Mouse (Mus musculus) CD4-positive, CD25-positive, alpha-beta regulatory T cell, adult 4 months (primary cell): ENCODE data around the gene Nccrp1. TPM values are rescaled to one million over a fixed set of nuclear protein-coding genes. Genes with fewer than 3 reads are reported as not detected.
"Not testable (repeated sequence)": the region's sequence is repeated elsewhere in the genome, so short reads cannot be mapped to it uniquely, and the experiment has no call there.

Source experiments
- ATAC-seq: one replicate; pipeline ENCODE4 v1.8.0; 2017
- polyA plus RNA-seq, 2 experiments: library from polyadenylated mRNA; unstranded; fragments of 100-300 nt; shearing (Covaris generic); gene quantifications; one replicate each; pipeline ENCODE4 v1.2.1; 2017

Gene Nccrp1
- polyA plus RNA-seq, 2 experiments from 2014 or later = not detected

GRCm38 (mm10) chr7:28510405-28510974 lies 36.6 kb downstream of the Nccrp1 start, which contains the start of gene Ifnl2:
Gene Ifnl2, minus strand, starts transcription at chr7:28510455.
- ATAC-seq = not testable (repeated sequence)

DNA sequence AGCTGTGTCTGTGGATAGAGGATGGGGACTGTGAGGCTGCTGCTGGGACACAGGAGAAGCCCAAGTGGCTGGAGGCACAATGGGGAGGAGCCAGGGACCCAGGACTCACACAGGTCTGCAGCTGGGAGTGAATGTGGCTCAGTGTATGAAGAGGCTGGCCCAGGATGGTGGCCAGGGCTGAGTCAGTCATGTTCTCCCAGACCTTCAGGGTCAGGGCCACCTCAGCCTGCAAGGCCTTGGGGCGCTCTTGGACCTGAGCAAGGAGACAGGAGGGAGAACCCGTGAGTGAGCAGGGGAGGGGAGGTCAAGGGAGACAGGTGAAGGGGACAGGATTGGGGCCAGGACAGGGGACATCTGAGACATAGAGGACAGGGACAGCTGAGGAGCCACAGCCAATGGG lies 37.9 kb downstream of the Nccrp1 start:
- ATAC-seq = not testable (repeated sequence)

GRCm38 (mm10) chr7:28505585-28505984 lies 41.5 kb downstream of the Nccrp1 start:
- ATAC-seq = no peak

- no peak for ATAC-seq
Observed at GRCm38 (mm10) chr7:28495426-28495825, 51.6 kb downstream of the Nccrp1 start.

Other genes starting within 250 kb of the Nccrp1 start
- not detected for gene Dll3, start 245.0 kb downstream of the Nccrp1 start, polyA plus RNA-seq
- gene Timm50, start 235.2 kb downstream of the Nccrp1 start, polyA plus RNA-seq = 10 to 100 TPM; 35.3 to 36.3 TPM
- 100 to 1,000 TPM; 121 to 229 TPM for gene Supt5, start 208.5 kb downstream of the Nccrp1 start, polyA plus RNA-seq
- gene Rps16, start 196.6 kb downstream of the Nccrp1 start, polyA plus RNA-seq = 1,000 to 10,000 TPM; 1,259 to 1,457 TPM
- 100 to 1,000 TPM in 1 of 2 experiments, 10 to 100 TPM in 1; 65.5 to 110 TPM for gene Plekhg2, start 174.7 kb downstream of the Nccrp1 start, polyA plus RNA-seq
- gene Zfp36, start 167.0 kb downstream of the Nccrp1 start, polyA plus RNA-seq = 100 to 1,000 TPM; 156 to 341 TPM
- gene Med29, start 154.5 kb downstream of the Nccrp1 start, polyA plus RNA-seq = 10 to 100 TPM; 25.8 to 27.5 TPM
- 10 to 100 TPM; 55.6 to 71.0 TPM for gene Paf1, start 154.3 kb downstream of the Nccrp1 start, polyA plus RNA-seq
- 100 to 1,000 TPM; 406 to 454 TPM for gene Gmfg, start 109.8 kb downstream of the Nccrp1 start, polyA plus RNA-seq
- gene Lrfn1, start 95.3 kb downstream of the Nccrp1 start, polyA plus RNA-seq = not detected
- not detected for gene Ifnl2, start 36.8 kb downstream of the Nccrp1 start, polyA plus RNA-seq
- gene Ifnl3, start 24.4 kb downstream of the Nccrp1 start, polyA plus RNA-seq = not detected
- not detected for gene Sycn, start 6.4 kb downstream of the Nccrp1 start, polyA plus RNA-seq
- 1 to 10 TPM; 7.4 to 7.5 TPM for gene Samd4b, start 50.9 kb upstream of the Nccrp1 start, polyA plus RNA-seq
- 1 to 10 TPM; 1.9 to 2.1 TPM for gene Pak4, start 50.9 kb upstream of the Nccrp1 start, polyA plus RNA-seq
- gene Acp7, start 84.1 kb upstream of the Nccrp1 start, polyA plus RNA-seq = not detected
- 1 to 10 TPM; 1.6 to 2.2 TPM for gene Fbxo27, start 145.6 kb upstream of the Nccrp1 start, polyA plus RNA-seq
- gene Fbxo17, start 169.6 kb upstream of the Nccrp1 start, polyA plus RNA-seq = 10 to 100 TPM in 1 of 2 experiments, 1 to 10 TPM in 1; 9.8 to 15.6 TPM
- 10 to 100 TPM; 66.3 to 68.5 TPM for gene Mrps12, start 194.6 kb upstream of the Nccrp1 start, polyA plus RNA-seq
- gene Sars2, start 194.7 kb upstream of the Nccrp1 start, polyA plus RNA-seq = 10 to 100 TPM in 1 of 2 experiments, 1 to 10 TPM in 1; 8.5 to 11.7 TPM
- gene Ccer2, start 208.9 kb upstream of the Nccrp1 start, polyA plus RNA-seq = not detected
- 100 to 1,000 TPM in 1 of 2 experiments, 10 to 100 TPM in 1; 96.8 to 128 TPM for gene Sirt2, start 219.5 kb upstream of the Nccrp1 start, polyA plus RNA-seq
- gene Nfkbib, start 220.3 kb upstream of the Nccrp1 start, polyA plus RNA-seq = 10 to 100 TPM; 54.3 to 56.8 TPM
- gene Rinl, start 241.7 kb upstream of the Nccrp1 start, polyA plus RNA-seq = 100 to 1,000 TPM; 197 to 273 TPM